Mouse (Mus musculus): ENCODE data around the gene Gm6525. TPM values are rescaled to one million over a fixed set of nuclear protein-coding genes. Genes with fewer than 3 reads are reported as not detected.

The Gm6525 gene
- 0.12 TPM for polyA plus RNA-seq (2012; fragmentation: generic; extraction: Trizol)

DNA sequence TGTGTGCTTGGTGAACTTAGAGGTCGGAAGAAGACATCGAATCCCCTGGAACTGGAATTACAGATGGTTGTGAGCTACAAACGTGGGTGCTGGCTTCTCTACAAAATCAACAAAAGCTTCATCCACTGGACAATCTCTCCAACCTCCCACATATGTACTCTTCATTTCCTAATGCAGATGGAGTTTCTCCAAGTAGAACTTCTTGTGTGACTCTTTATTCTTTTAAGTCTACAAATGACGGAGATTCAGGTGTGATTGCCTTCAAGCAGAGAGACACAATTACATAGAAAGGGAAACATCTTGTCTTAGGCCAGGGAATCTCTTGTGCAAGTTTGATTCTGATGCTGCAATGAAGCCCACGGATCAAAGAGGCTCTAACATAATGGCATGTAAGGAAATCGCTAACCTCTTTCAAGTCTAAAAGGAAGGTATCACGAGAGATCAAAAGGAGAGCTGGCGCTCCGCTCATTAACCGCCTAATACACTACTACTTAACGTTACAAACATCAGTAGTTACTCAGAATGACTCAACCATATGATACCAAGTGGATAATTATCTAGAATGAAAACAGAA, at the start of gene Gm6525:
Gene Gm6525, plus strand, starts transcription at position 524 of the 574 bp plus-strand sequence.
- H3K79me2 ChIP-seq (ENCODE audit: control insufficient read depth, insufficient read depth): no peaks in the 10 kb centered on the region
- no peaks in the 10 kb centered on the region for H3K27me3 ChIP-seq (ENCODE audit: control insufficient read depth, insufficient read depth, insufficient read length)
- TF ChIP-seq TCF3 (IDR thresholded peaks at IDR 0.05; ENCODE audit: insufficient read length, low read depth) (no peak), SRF (IDR thresholded peaks at IDR 0.05; ENCODE audit: control insufficient read depth, insufficient read length, low read depth) (no peak), TCF12 (IDR thresholded peaks at IDR 0.05; ENCODE audit: insufficient read depth, poor library complexity, severe bottlenecking) (no peak), POLR2A (IDR thresholded peaks at IDR 0.05; ENCODE audit: insufficient read length, low read depth) (no peak), CEBPB (IDR thresholded peaks at IDR 0.05; ENCODE audit: insufficient read depth, poor library complexity, severe bottlenecking) (no peak), USF1 (IDR thresholded peaks at IDR 0.05; ENCODE audit: low read depth) (no peak), MYOD1 (IDR thresholded peaks at IDR 0.05; ENCODE audit: control insufficient read depth in 1 of 3, insufficient read length in 2 of 3, low read depth in 2 of 3) (no peak), REST (IDR thresholded peaks at IDR 0.05; ENCODE audit: insufficient read depth, insufficient read length) (no peak), MAX (IDR thresholded peaks at IDR 0.05; ENCODE audit: low read depth) (no peak), MYOG (IDR thresholded peaks at IDR 0.05; ENCODE audit: control insufficient read depth in 1 of 3, insufficient read depth in 1 of 3, insufficient read length in 2 of 3, low read depth in 2 of 3) (no peak), E2F4 (IDR thresholded peaks at IDR 0.05; ENCODE audit: insufficient read depth) (no peak), POLR2AphosphoS2 (IDR thresholded peaks at IDR 0.05; ENCODE audit: insufficient read length, low read depth) (no peak)
- H3K4me3 ChIP-seq: no peak within 1 kb of the TSS
- H3K4me2 ChIP-seq (ENCODE audit: low read depth): no peak within 1 kb of the TSS
- no peaks in the 10 kb centered on the region for H3K36me3 ChIP-seq (ENCODE audit: control insufficient read depth, insufficient read depth)
- H3ac ChIP-seq (ENCODE audit: control insufficient read depth, insufficient read length): no peak within 1 kb of the TSS

DNA sequence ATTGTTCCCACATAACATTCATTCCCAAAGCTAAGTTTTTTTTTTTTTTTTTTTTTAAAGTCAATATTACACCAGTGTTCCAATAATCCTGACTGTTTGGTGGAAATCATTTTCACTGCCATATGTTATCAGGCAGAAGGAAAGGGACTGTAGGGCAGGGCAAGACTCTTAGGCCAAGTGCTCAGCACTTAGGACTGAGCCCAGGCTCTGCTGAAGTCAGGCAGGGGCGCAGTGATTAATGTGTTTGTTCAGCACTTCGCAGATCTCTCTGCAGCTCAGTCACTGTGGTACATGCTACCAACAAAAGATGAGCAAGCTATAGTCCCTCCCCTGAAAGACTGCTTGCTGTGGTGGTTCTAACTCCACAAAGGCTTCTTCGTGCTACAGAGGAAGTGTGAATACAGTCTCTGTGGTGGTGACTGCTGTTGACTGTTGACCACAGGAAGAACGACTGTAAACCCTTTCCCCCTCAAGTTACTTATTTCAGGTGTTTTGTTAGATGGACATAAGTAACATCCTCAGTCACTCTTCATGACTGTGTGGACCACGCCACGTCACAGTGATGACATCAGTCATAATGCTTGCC, 48.1 kb upstream of the Gm6525 start:
- Histone ChIP-seq H3K4me3 (no peak overlapping the region), H3K27me3 (ENCODE audit: control insufficient read depth, insufficient read depth, insufficient read length) (no peaks in the 10 kb centered on the region), H3K36me3 (ENCODE audit: control insufficient read depth, insufficient read depth) (no peaks in the 10 kb centered on the region), H3K4me2 (ENCODE audit: low read depth) (no peak overlapping the region), H3K79me2 (ENCODE audit: control insufficient read depth, insufficient read depth) (no peaks in the 10 kb centered on the region), H3ac (ENCODE audit: control insufficient read depth, insufficient read length) (no peak overlapping the region)
- TF ChIP-seq POLR2AphosphoS2 (IDR thresholded peaks at IDR 0.05; ENCODE audit: insufficient read length, low read depth): no peak
- no peak for TF ChIP-seq SRF (IDR thresholded peaks at IDR 0.05; ENCODE audit: control insufficient read depth, insufficient read length, low read depth)
- TF ChIP-seq MAX (IDR thresholded peaks at IDR 0.05; ENCODE audit: low read depth): no peak
- no peak for TF ChIP-seq REST (IDR thresholded peaks at IDR 0.05; ENCODE audit: insufficient read depth, insufficient read length)
- no peak for TF ChIP-seq USF1 (IDR thresholded peaks at IDR 0.05; ENCODE audit: low read depth)
- no peak for TF ChIP-seq TCF3 (IDR thresholded peaks at IDR 0.05; ENCODE audit: insufficient read length, low read depth)
- no peak for TF ChIP-seq E2F4 (IDR thresholded peaks at IDR 0.05; ENCODE audit: insufficient read depth)
- TF ChIP-seq MYOD1 (IDR thresholded peaks at IDR 0.05; ENCODE audit: control insufficient read depth in 1 of 3, insufficient read length in 2 of 3, low read depth in 2 of 3): no peak
- no peak for TF ChIP-seq POLR2A (IDR thresholded peaks at IDR 0.05; ENCODE audit: insufficient read length, low read depth)
- TF ChIP-seq CEBPB (IDR thresholded peaks at IDR 0.05; ENCODE audit: insufficient read depth, poor library complexity, severe bottlenecking): no peak

DNA sequence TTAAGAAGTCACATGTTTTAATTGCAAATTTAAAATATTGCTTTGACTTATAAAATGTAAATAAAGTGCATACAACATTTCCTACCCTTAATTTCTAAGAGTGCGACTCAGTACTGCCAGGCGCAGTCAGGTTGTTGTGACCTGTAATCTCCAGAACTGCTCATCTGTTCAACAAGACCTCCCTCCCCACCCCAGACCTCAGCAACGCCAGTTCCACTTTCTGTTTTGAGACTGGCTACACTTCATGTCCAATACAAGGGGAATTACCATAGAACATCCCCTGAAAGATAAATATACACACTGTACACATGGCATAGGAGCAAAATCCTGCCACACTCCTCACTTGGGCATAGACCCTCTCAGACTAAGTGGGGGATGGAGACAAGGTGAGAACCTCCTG, 47.2 kb upstream of the Gm6525 start:
- Histone ChIP-seq H3K4me2 (ENCODE audit: low read depth) (no peak overlapping the region), H3K27me3 (ENCODE audit: control insufficient read depth, insufficient read depth, insufficient read length) (no peaks in the 10 kb centered on the region), H3K4me3 (no peak overlapping the region), H3K79me2 (ENCODE audit: control insufficient read depth, insufficient read depth) (no peaks in the 10 kb centered on the region), H3ac (ENCODE audit: control insufficient read depth, insufficient read length) (no peak overlapping the region), H3K36me3 (ENCODE audit: control insufficient read depth, insufficient read depth) (no peaks in the 10 kb centered on the region)
- no peak for TF ChIP-seq POLR2AphosphoS2 (IDR thresholded peaks at IDR 0.05; ENCODE audit: insufficient read length, low read depth)
- no peak for TF ChIP-seq CEBPB (IDR thresholded peaks at IDR 0.05; ENCODE audit: insufficient read depth, poor library complexity, severe bottlenecking)
- no peak for TF ChIP-seq MYOG (IDR thresholded peaks at IDR 0.05; ENCODE audit: control insufficient read depth in 1 of 3, insufficient read depth in 1 of 3, insufficient read length in 2 of 3, low read depth in 2 of 3)
- TF ChIP-seq E2F4 (IDR thresholded peaks at IDR 0.05; ENCODE audit: insufficient read depth): no peak
- TF ChIP-seq REST (IDR thresholded peaks at IDR 0.05; ENCODE audit: insufficient read depth, insufficient read length): no peak
- TF ChIP-seq MYOD1 (IDR thresholded peaks at IDR 0.05; ENCODE audit: control insufficient read depth in 1 of 3, insufficient read length in 2 of 3, low read depth in 2 of 3): no peak
- no peak for TF ChIP-seq SRF (IDR thresholded peaks at IDR 0.05; ENCODE audit: control insufficient read depth, insufficient read length, low read depth)
- TF ChIP-seq TCF3 (IDR thresholded peaks at IDR 0.05; ENCODE audit: insufficient read length, low read depth): no peak
- TF ChIP-seq TCF12 (IDR thresholded peaks at IDR 0.05; ENCODE audit: insufficient read depth, poor library complexity, severe bottlenecking): no peak
- TF ChIP-seq POLR2A (IDR thresholded peaks at IDR 0.05; ENCODE audit: insufficient read length, low read depth): no peak
- TF ChIP-seq MAX (IDR thresholded peaks at IDR 0.05; ENCODE audit: low read depth): no peak
- no peak for TF ChIP-seq USF1 (IDR thresholded peaks at IDR 0.05; ENCODE audit: low read depth)

DNA sequence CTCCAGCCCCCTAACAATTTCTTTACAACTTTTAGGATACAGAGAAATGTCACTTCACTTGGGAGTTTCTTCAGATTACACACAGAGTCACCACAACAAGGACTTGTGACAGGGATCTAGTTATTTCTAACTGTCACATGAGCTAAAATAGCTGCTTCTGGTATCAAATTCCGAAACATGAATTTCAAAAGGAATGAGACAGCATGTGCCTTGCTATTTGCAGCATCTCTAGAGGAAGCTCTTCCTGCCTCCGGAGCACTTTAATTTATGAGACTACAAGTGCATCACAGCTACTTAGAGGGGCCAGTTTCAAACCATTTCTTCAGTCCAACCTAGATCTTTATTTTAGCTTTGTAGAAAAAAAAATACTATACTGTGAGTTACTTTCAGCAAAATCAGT, 46.5 kb upstream of the Gm6525 start:
- Histone ChIP-seq H3K4me3 (no peak overlapping the region), H3K36me3 (ENCODE audit: control insufficient read depth, insufficient read depth) (no peaks in the 10 kb centered on the region), H3K4me2 (ENCODE audit: low read depth) (no peak overlapping the region), H3ac (ENCODE audit: control insufficient read depth, insufficient read length) (no peak overlapping the region), H3K79me2 (ENCODE audit: control insufficient read depth, insufficient read depth) (no peaks in the 10 kb centered on the region), H3K27me3 (ENCODE audit: control insufficient read depth, insufficient read depth, insufficient read length) (no peaks in the 10 kb centered on the region)
- TF ChIP-seq E2F4 (IDR thresholded peaks at IDR 0.05; ENCODE audit: insufficient read depth): no peak

Data from myocyte (in vitro differentiated cells).